Mouse (Mus musculus) left cerebral cortex, postnatal 10 days (tissue): ENCODE measurements around the gene Thpo. TPM values are rescaled to one million over a fixed set of nuclear protein-coding genes. Genes with fewer than 3 reads are reported as not detected.

Experiments
- DNase-seq, 2 experiments: peaks; one replicate each; pipeline ENCODE4 v3.0.0; 2021 to 2022; ENCODE audit warnings: low spot score in 2 of 2, mixed read lengths in 1 of 2; ENCODE audit errors: extremely low spot score in 1 of 2
- intact Hi-C: fragments of 180-260 bp; cut with DNase I; formaldehyde crosslinking; loops from one replicate; pipeline ENCODE4 v1.15.1; 2025
- total RNA-seq, 2 experiments: library from RNA; stranded (reverse); gene quantifications; 2 replicates each; pipeline ENCODE4 v1.2.3; 2021

Thpo gene
- total RNA-seq, 2 experiments from 2014 or later = 1.4 to 2.0 TPM

DNA sequence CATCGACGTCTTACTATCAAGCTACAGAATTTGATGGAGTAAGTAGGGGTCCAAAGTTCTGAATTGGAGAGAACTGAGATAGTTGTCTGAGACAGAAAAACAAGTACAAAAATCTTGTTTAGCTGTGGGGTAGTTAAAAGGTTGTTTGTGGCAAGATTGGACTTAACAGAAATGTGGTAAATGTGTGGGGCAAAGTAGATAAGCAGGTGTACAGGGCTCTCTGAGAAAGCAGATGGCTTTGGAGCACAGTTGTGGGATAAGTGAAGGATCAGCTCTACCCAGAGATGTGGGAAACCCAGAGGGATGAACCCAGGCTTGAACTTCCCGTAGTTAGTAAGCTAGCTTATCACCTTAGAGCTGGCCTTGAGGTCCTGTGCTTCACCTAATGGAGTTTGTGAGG is 43.5 kb downstream of the Thpo start:
- DNase-seq = no peak
- intact Hi-C loops = no loop called here

DNA sequence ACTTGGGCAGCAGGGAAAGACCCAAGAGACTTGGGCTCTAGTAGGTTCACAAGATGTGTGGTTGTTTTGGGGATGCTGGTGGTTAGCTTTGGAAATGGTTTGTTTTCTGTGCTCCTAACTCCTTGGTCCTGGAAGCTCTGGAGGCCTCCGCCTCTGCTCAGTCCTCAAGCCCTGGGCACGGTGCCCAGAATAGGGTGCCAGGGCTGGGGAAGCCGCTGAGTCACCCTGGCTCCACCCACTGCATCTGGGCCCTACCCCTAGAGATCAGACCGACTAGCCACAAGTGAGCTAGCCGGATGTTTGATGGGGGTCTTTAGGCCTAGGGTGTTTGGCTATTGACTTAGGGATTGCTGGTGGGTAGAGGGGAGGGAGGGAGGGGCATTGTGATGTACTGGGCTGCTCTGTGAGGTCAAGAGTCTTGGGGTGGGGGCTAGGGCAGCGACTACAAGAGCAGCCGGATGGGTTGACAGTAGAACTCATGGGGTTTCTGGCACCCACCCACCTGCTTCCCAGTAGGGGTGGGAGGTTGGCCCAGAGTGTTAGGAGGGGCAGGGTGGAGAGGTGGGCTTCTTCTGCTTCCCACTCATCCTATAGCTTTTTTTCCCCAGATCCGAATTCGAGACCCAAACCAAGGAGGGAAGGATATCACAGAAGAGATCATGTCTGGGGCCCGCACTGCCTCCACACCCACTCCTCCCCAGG is 56.2 kb downstream of the Thpo start:
- intact Hi-C loops = no loop called here
- peak in 1 of 2 experiments; percentile 81 for DNase-seq

DNA sequence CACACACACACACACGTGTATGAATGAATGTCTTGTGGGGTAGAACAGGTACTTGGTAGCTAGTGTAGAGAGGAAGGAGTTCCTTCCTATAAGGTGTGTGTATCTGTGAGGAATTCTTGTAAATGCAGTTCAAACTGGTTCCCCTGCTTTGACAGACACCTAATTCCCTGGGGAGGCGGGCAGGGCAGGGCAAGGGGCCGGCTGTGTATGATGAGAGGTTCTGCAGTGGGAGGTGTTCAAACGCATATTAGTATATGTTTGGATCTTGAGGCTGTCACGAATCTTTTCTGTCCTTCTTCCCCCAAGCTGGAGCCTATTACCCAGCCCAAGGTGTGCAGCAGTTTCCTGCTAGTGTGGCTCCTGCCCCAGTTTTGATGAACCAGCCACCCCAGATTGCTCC is 56.9 kb downstream of the Thpo start:
- intact Hi-C loops = no loop called here
- no peak for DNase-seq

DNA sequence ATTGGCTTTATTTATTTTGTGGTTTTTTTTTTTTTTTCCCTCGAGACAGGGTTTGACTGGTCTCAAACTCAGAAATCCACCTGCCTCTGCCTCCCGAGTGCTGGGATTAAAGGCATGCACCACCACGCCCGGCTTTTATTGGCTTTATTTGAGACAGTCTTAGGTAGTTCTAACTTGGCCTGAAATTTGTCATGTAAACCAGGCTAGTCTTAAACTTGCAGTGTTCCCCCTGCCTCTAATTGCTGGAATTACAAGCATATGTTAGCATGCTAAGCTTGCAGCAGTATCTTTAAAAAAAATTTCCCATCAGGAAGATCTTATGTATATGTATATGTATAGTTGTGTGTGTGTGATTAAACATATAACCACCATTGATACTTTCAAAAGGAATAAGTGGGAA is 57.6 kb downstream of the Thpo start:
- intact Hi-C loops = no loop called here
- no peak for DNase-seq

DNA sequence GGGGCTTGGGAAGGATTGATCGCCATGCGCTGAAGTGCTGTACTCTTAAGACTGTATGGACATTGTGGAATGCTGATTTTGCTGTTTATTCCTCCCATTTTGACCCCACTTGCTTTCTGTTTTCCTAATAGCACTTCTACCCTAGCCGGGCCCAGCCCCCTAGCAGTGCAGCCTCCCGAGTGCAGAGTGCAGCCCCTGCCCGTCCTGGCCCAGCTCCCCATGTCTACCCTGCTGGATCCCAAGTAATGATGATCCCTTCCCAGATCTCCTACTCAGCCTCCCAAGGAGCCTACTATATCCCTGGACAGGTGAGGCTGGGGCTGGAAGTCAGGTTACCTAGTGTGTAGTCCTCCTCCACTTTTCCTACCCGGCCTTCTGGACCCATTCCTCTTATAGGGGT is 59.1 kb downstream of the Thpo start:
- DNase-seq = no peak

More for the DNA sequence above, 59.1 kb downstream of the Thpo start:
- intact Hi-C loops = no loop called here

Other genes starting within 250 kb of the Thpo start
- gene Eif2b5, start 235.7 kb downstream of the Thpo start, total RNA-seq = 10 to 100 TPM; 61.4 to 66.7 TPM
- gene Dvl3, start 217.5 kb downstream of the Thpo start, total RNA-seq = 10 to 100 TPM; 84.8 to 87.8 TPM
- 100 to 1,000 TPM; 950 to 999 TPM for gene Ap2m1, start 199.0 kb downstream of the Thpo start, total RNA-seq
- 10 to 100 TPM; 67.0 to 80.0 TPM for gene Abcf3, start 185.9 kb downstream of the Thpo start, total RNA-seq
- gene Vwa5b2, start 145.0 kb downstream of the Thpo start, total RNA-seq = 10 to 100 TPM; 78.1 to 78.5 TPM
- 1 to 10 TPM; 2.1 to 2.3 TPM for gene Eef1akmt4, start 122.9 kb downstream of the Thpo start, total RNA-seq
- not detected for gene Gm49333, start 122.9 kb downstream of the Thpo start, total RNA-seq
- gene Alg3, start 122.8 kb downstream of the Thpo start, total RNA-seq = 10 to 100 TPM; 12.7 to 14.0 TPM
- gene Camk2n2, start 113.2 kb downstream of the Thpo start, total RNA-seq = 100 to 1,000 TPM; 224 to 225 TPM
- gene Ece2, start 104.7 kb downstream of the Thpo start, total RNA-seq = 10 to 100 TPM; 29.0 TPM
- 100 to 1,000 TPM; 261 to 263 TPM for gene Psmd2, start 82.9 kb downstream of the Thpo start, total RNA-seq
- gene Eif4g1, start 66.2 kb downstream of the Thpo start, total RNA-seq = 100 to 1,000 TPM; 361 to 366 TPM
- gene Fam131a, start 41.3 kb downstream of the Thpo start, total RNA-seq = 100 to 1,000 TPM; 264 to 267 TPM
- 10 to 100 TPM; 26.3 to 28.3 TPM for gene Polr2h, start 16.8 kb downstream of the Thpo start, total RNA-seq
- gene Clcn2, start 16.8 kb downstream of the Thpo start, total RNA-seq = 10 to 100 TPM; 50.9 to 51.1 TPM
- 10 to 100 TPM; 18.4 to 21.8 TPM for gene Chrd, start 1.4 kb downstream of the Thpo start, total RNA-seq